Mouse (Mus musculus): ENCODE data around the gene Gjb6.

DNA sequence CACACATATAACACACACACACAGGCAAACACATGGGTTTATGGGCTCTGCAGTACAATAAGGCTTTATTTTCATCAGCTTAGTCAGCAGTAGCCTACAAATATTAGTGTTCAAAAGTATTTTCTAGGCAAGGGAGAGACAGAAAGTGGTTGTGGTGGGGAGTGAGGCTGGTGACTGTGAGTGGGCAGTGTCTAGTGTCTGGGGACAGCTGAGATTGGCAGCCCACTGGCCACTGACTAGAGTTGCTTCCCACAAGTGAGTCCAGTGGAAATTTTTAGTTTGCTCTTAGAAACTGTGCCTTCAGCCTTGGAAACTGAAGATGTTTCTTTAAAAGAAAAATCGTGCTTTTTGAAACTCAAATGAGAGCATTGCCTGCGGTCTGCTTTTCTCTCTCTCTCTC, 28.4 kb upstream of the Gjb6 start:
- no peak for TF ChIP-seq CTCF (IDR thresholded peaks at IDR 0.05; ENCODE audit: control insufficient read depth, insufficient read depth, insufficient read length)
- no peak for TF ChIP-seq CEBPB (IDR thresholded peaks at IDR 0.05; ENCODE audit: low read depth)
- TF ChIP-seq MYOG (IDR thresholded peaks at IDR 0.05; ENCODE audit: control insufficient read depth, extremely low read depth, insufficient read length), result no peak
- TF ChIP-seq MAX (IDR thresholded peaks at IDR 0.05), result no peak
- no peak for TF ChIP-seq USF1 (IDR thresholded peaks at IDR 0.05; ENCODE audit: low read depth)
- TF ChIP-seq FOSL1 (IDR thresholded peaks at IDR 0.05; ENCODE audit: insufficient read depth, low read length, poor library complexity, severe bottlenecking), result no peak
